Mouse (Mus musculus) left cerebral cortex, adult 18-20 months (tissue): ENCODE data around the gene Zim1. TPM values are rescaled to one million over a fixed set of nuclear protein-coding genes. Genes with fewer than 3 reads are reported as not detected.

ENCODE experiments used
- DNase-seq, 2 experiments: peaks; one replicate each; pipeline ENCODE4 v3.0.0; 2021 to 2022; ENCODE audit warnings: low spot score in 2 of 2, mixed read lengths in 1 of 2
- long read RNA-seq, 2 experiments: library from polyadenylated mRNA; stranded (forward); transcript quantifications; one replicate each; pipeline ENCODE4 v2.0.0; 2021
- total RNA-seq, 2 experiments: library from RNA; stranded (reverse); gene quantifications; 2 replicates each; pipeline ENCODE4 v1.2.3; 2021

Gene Zim1
- total RNA-seq: 1 to 10 TPM; 3.8 to 6.6 TPM
- long read RNA-seq, experiment 1, partial matches to known transcripts: 0 of 1 reads
- long read RNA-seq, experiment 1, other reads (novel, unspliced or antisense): 1 of 1 reads
- long read RNA-seq, experiment 2: 0 reads

DNA sequence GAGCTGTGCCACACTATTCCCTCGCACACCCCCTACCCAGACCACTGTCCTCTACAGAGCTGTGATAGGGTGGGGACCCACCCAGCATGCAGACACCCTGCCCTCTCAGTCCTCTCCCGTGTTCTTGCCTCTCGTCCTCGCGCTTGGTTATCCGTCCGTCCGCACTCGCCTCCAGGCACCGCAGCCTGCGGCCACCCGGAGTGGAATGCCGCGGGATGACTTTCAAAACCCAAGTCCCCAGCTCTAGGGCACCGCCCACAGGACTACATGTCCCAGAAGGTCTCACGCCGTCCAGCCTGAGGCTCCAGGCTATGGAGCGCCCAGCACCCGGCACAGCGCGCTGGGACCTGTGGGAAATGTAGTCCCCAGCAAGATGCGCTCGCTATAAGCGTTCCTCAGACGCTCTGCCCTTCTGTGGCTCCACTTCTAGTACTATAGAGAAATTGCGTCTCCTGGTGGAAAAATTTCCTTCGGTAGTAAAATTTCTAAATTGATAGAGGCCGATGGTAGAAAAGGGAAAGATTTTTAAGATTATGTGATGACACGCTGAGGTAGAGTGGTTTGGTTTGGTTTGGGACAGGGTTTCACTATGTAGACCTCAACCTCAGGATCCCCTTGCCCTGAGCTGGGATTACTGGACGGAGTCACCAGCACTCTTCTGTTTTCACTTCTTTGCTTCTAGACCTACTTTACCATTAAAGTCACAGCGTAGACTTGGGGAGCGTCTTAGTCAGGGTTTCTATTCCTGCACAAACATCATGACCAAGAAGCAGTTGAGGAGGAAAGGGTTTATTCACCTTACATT, at the start of gene Zim1:
Gene Zim1, minus strand, starts transcription at position 210 of the 805 bp plus-strand sequence.
- DNase-seq: peak; percentile 89 to 91

DNA sequence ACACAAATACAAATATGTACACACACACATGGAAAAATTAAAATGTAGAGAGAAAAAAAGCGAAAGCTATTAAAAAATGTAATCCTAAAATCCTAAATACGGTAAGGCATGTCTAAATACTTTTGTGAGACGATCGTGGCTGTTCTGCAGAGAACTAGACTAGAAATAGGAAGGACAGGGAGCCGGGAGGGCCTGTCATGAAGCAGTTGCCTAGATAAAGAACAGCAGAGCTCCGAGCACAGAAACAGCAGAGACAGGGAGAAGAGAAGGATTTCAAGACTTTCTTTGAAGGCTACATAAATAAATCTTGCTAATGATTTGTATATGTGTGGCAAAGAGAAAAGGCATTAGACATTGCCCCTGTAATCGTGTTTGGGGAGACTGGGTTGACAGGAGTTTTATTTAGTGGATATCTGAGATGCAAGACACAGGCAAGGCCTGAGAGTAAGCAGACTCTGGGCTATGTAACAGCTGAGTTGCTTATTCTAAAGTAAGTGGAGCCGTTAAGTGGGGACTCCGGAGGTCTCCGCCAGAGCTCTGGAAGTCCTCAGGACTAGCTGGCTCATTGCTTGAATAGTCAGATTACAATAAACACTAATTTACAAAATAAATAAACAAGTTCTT, 48.1 kb upstream of the Zim1 start:
- DNase-seq: no peak

DNA sequence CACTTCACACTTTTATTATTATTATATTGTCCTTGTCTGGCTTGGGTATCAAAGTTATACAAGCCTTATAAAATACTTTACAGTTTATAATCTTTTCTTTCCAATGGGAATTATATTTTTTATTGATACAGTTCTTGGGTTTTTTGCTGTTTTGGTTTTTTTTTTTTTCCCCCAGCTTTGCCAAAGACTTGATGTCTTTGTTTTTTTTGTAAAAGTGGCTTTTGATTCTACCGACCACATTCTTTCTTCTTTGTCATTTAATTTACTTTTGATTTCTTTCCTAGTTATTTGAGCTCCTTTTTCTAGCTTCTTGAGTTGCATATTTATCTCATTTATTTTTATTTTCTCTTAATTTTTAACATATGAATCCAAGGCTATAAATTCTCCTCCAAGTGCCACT, 39.8 kb upstream of the Zim1 start:
- no peak for DNase-seq

DNA sequence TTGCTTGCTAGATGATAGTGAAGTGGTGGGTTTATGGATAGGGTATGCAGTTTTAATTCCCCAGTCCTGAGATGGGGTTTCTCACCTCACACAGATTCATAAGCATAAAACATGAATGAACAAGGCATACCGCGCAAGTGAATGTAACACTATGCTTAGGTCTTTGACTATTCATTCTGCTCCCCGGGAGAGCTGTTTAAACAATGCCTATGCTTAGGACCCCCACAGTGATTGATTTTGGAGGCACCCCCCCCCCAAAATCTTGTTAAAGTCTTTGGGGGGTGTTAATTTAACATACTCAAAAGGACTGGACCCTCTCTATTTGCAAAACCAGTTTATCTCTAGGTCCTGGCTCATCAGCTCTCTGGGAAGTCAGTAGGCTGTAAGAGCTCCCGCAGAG, 35.7 kb upstream of the Zim1 start:
- DNase-seq: no peak

DNA sequence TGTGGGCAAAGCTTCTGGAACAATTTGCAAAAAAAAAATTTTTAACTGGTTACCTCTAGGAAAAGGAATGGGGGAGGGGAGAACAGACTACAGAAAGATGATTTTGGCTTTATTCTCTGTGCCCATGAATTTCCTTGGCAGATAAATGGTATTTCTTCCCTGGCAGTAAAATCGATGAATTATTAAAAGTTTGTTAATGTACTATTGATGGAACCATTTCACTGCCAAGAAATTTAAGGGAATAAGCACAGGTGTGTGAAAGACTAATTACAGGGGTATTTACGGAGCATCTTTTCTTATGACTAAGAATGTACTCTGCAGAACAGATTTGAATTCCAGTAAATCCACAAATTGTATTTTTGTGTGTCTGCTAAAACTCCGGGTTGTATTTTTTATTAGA, 35.1 kb upstream of the Zim1 start:
- DNase-seq: no peak

DNA sequence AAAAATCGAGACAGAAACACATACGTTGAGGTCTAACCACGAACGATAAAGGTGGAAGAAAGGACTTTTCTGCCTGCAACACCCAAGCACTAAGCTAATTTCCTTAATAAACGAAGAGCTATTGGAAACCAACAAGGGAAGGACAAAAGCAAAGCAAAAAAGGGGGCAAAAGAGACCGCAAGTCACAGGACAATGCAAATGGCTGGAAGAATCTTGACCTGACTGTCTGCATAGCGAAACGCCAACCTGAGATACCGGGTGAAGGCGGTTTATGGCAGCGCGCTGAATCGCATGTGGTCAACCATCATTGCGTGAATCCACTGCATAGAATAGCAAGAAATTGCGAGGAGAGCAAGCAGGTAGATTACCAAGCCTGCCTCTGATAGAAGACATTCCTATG, 34.6 kb upstream of the Zim1 start:
- peak in 1 of 2 experiments; percentile 23 for DNase-seq

DNA sequence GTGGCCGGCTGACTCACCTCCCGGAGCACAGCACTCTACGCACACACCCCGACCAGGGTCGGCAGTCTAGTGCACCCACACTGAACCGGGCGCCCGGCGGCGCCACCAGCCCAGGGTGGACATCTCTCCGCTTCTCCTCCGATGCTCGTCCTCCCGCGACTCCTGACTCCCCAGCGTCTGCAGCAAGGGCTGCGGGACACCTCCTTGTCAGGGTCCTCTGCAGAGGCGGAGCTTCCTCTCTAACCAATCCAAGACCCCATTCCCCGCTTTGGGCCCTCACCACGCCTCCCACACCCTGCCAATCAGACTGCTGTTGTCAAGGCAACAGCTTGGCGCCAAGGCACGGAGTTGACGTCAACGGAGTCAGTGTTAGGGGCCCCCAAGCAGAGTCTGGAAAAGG, 34.0 kb upstream of the Zim1 start, which contains the start of the genes Peg3 and Usp29:
Gene Peg3, minus strand, starts transcription at position 191 of the 400 bp plus-strand sequence.
Gene Usp29, plus strand, starts transcription at position 338 of the 400 bp plus-strand sequence.
- DNase-seq: peak; percentile 83 to 90

DNA sequence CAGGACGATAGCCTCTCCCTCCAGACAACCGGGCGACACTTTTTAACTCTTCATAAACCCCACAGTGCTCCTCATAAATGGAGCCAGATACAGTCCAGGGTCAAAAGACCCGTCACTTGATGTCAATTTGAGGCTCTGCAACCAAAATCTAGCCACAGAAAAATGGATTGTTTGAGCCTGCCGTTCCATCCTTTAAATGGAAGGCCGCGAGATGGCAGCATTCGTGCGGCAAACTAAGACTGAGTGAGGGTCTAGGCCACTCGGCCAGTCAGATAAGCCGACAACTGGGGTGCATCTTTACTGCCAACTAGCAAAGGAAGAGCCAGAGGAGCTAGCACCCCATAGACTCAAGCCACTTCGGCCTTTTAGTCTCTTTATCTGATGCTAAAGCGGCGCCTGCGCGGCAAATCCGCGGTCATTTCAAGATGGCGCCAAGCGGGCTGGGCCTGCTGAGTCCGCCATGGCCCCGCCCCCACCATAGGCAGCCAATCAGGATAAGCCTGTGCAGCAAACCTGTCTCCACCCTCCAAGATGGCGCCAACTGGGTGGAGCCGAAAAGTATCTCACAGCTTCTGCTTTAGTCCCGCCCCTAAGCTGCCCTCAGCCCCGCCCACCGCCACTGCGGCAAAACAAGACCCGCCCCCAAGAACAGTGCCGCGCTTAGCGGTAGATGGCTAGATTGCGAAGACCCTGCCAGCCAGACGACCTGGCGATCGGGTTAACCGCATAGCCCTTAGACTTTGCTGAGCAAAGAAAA, 33.0 kb upstream of the Zim1 start:
- peak; percentile 94 to 95 for DNase-seq

DNA sequence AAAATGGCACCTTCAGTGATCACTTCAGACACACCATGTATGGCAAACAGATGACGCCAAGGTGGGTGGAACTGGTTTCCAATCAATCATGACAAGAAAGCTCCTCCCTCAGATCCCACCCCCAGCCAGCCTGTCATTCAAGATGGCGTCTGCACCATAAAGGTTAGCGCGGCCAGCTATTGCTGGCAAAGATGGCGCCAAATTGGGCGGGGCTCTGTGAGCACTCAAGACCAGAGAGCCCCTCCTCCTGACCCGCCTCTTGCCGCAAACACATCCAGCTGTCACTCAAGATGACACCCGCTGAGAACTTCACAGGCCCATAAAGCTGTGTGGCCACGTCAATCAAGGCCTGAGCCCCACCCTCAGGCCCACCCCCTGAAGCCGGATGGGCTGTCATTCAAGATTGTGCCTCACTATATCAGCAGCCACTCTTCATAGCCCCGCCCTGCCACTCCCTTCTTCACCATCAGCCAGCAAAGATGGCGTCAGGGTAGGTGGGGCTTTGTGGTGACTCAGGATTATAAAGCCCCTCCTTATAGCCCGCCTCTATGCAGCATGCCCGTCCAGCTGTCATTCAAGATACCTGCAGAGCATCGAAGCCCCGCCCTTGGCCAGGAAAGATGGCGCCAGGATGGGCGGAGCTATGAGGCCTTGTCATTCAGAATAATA, 32.1 kb upstream of the Zim1 start:
- peak; percentile 83 to 90 for DNase-seq

DNA sequence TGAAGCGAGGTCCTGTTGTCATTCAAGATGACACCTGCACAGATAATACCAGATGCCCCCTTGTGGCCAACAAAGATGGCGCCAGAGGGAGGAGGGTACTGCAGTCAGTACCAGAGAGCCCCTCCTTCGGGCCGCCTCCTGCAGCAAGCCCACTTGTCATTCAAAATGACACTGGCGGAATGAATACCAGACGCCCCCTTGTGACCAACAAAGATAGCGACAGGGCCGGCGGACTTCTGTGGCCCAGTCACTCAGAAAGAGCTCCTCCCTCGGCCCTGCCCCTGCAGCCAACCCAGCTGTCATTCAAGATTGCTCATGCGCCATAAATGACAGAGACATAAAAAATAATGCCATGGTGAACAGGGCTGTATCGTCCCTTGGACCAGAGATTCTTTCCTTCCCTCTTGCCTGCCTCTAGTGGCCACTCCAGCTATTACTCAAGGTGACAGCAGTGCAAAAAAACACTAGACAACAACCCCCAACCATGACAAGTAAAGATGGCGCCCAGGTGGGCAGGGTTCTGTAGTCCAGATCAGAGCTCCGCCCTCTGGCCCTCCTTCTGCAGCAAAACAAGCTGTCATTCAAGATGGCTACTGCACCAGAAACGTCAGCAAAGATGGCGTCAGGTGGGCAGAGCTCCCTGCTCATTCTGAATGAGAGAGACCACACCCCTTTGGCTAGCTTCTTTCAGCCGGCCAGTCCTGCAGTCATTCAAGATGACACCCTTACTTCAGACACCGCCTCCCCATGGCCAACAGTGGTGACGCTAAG, 31.3 kb upstream of the Zim1 start:
- DNase-seq: peak; percentile 76 to 85

DNA sequence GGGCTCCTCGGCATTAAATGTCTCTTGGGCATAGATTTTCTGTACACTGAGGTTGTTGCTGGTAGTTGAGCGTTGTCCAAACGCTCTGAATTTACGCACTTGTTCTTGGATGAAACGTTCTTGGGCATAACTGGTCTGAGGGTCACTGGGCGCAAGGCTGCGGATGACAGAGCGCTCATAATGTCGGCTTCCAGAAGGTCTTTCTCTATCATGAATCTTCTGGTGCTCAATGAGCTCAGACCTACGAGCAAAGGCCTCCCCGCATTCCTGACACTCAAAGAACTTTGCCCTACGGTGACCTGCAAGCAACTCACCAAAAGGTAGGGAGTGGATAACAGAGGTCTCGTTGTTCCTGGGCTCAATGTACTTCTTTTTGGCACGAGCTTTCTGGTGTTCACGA, 13.1 kb upstream of the Zim1 start:
- DNase-seq: no peak

DNA sequence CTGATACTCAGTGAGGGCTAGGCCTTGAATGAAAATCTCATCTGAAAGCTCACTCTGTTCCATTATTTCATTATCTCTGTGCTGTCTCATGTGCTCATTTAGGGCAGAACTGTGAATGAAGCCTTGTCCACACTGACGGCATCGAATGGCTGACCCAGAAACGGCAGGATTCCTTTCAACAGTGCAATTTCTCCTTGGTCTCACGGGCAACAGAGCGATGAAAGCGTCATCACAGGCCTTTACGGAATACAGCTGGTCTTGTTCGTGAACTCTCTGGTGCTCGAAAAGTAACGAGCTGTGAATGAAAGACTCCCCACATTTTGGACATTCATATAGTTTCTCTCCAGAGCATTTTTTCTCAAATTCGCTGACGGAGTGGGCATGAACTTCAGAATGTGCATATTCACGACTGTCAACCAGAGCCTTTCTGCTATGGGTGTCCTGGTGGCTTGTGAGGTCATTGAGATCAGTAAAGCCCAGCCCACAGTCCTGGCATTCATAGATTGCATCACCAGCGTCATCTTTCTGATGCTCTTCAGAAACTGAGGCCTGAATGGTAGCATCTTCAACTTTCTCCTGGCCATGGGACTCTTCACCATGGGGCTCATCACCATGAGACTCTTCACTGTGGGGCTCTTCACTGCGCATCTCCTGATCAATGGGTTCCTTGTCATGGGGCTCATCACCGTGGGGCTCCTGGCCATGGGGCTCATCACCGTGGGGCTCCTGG, 12.4 kb upstream of the Zim1 start:
- DNase-seq: no peak

DNA sequence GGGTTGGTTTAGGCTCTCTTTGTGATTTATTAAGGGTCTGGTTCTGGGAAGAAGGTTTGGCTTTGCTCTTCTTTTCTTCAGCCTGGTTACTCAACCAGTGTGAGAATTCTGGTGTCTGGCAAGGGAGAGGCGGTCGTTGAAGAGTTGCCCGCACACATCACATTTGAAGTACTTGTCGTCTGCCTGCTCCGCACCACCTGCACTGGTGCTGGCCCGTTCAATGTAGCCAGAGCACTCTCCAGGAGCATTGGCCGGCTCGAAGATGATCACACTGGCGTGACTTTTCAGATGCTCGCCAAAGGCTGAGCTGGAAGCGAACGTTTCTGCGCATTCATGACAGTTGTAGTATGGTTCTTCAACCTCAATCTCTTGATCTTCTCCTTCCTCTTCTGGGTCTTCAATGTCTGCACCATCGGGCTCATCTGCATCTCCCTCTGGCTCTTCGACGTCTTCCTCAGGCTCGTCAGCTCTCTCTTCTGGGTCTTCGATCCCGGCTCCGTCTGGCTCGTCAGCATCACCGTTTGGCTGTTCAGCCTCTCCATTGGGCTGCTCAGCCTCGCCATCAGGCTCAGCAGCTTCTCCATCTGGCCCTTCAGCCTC, 11.3 kb upstream of the Zim1 start:
- no peak for DNase-seq

DNA sequence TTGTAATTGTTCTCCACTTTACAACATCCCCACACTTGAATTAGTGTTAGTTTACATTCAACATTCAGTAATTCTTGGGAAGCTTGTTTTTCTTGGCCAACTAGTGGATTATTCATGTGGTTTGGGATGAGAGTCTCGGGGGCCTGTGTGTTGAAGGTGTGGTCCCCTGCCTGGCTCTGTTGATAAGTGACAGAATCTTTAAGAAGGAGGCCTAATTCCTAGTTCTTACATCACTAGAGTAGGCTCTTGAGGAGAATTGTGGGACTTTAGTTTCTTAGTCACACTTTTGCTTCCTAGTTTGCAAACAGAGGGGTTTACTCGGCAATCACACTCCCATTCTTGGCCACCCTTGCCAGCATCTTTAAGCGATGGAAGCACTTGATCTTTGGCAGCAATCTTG, 3.0 kb upstream of the Zim1 start:
- DNase-seq: no peak

DNA sequence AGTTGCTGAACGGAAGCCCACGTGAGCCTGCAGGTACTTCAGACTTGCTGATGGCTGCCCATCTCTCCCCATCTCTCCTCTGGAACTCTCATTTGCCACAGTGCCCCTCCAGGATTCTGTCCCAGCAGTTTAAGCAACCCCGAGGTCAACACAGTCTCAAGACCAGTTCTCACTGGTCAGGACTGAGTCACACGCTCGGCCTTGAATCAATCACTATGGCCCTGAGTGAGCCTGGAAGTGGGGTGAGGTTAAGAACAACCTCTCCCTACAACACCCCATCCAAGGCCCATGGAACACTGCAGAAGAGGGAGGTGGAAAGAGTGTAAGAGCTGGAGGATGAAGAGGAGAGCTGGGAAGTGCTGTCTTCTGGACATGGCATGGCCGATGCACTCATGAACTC, 10.7 kb downstream of the Zim1 start:
- no peak for DNase-seq

DNA sequence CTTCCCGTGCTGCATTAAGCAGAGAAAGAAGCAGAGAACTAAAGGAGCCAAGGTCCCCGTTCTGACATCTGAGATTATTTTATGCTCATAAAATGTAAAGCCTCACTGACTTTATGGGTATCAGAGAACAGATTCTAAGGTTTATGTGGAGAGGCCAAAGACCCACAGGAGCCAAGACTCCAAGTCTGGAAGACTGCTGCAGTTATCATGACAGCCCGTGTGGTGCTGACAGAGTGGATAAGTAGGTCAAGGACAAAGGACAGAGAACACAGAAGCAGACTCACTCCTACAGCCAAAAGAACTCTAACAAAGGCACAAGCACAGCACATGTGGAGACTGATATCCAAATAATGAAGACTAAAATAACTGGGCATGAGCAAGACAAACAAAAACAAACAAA, 29.5 kb downstream of the Zim1 start:
- no peak for DNase-seq

DNA sequence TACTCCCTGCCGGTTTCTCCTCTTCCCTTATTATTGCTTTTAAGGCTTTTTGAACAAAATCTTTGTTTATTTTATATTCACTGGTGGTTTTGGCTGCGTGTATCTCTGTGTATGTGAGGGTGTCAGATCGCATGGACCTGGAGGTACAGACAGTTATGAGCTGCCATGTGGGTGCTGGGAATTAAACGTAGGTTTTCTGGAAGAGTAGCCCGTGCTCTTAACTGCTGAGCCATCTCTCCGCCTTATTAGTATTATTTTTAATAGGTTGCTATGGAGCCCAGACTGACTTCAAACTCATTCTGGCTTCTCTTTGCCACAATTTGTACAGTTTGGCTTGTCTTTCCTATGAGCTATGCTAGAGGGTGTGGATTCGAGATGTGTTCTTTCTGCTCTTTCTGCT, 32.8 kb downstream of the Zim1 start:
- DNase-seq: no peak

DNA sequence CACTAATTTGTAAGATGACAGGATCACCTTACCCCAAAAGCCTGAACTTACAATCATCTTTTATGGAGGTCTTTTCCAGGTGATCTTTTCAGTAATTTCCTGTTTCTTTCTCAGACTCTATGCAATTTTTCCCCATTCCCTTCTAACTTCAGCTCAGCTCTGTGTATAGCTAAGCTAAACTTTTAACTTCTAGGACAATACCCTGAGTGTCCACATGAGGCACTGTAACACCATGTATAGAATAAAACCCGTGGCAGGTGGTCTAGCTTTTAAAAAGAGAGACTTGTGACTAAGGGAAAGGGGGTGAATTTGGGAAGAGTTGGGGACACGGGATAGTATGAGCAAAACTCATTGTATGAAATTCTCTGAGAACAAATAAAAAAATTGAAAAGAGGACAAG, 36.6 kb downstream of the Zim1 start:
- peak; percentile 6 to 54 for DNase-seq

DNA sequence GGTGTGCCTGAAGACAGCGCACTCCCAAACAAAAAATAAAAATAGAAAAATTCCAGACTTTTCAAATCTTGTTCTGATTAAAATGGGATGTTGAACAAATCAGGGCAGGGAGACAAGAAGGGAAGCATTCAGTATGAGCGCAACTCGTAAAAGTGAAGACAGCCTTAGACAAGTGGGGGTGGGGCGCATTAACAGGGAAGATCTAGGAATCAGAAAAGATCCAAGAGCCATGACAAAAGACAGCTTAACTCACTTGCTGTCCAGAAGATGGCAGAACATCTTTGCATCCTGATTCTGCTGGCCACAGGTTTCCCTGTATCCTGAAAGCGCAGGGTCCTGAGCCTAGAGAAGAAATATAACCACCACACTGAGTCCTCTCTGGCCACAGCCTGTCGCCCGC, 37.6 kb downstream of the Zim1 start:
- DNase-seq: no peak
